Mouse (Mus musculus): Measurements from ENCODE around the gene Clrn1.
"Not testable (repeated sequence)": the region's sequence is repeated elsewhere in the genome, so short reads cannot be mapped to it uniquely, and the experiment has no call there.

Gene Clrn1

GRCm38 (mm10) chr3:58884801-58885573 lies at the start of gene Clrn1:
Gene Clrn1, minus strand, starts transcription at chr3:58885340.
- no peak for DNase-seq (ENCODE audit: low spot score in 2 of 2)

- no peak for DNase-seq (ENCODE audit: low spot score in 2 of 2)
Measured at GRCm38 (mm10) chr3:58924027-58924426, 38.9 kb upstream of the Clrn1 start.

GRCm38 (mm10) chr3:58923140-58923539 lies 38.0 kb upstream of the Clrn1 start:
- no peak for DNase-seq (ENCODE audit: low spot score in 2 of 2)

GRCm38 (mm10) chr3:58922636-58923035 lies 37.5 kb upstream of the Clrn1 start:
- DNase-seq (ENCODE audit: low spot score in 2 of 2), result no peak

- no peak for DNase-seq (ENCODE audit: low spot score in 2 of 2)
Measured at GRCm38 (mm10) chr3:58921316-58921715, 36.2 kb upstream of the Clrn1 start.

GRCm38 (mm10) chr3:58904656-58905055 lies 19.5 kb upstream of the Clrn1 start:
- DNase-seq (ENCODE audit: low spot score in 2 of 2), result no peak

- no peak for DNase-seq (ENCODE audit: low spot score in 2 of 2)
Measured at GRCm38 (mm10) chr3:58902051-58902758, 17.1 kb upstream of the Clrn1 start.

- no peak for DNase-seq (ENCODE audit: low spot score in 2 of 2)
Measured at GRCm38 (mm10) chr3:58895131-58895530, 10.0 kb upstream of the Clrn1 start.

GRCm38 (mm10) chr3:58894529-58894928 lies 9.4 kb upstream of the Clrn1 start:
- no peak for DNase-seq (ENCODE audit: low spot score in 2 of 2)

- no peak for DNase-seq (ENCODE audit: low spot score in 2 of 2)
Measured at GRCm38 (mm10) chr3:58889670-58890069, 4.5 kb upstream of the Clrn1 start.

GRCm38 (mm10) chr3:58888131-58888715 lies 3.1 kb upstream of the Clrn1 start:
- DNase-seq (ENCODE audit: low spot score in 2 of 2), result no peak

- DNase-seq (ENCODE audit: low spot score in 2 of 2), result no peak
Measured at GRCm38 (mm10) chr3:58887719-58888118, 2.6 kb upstream of the Clrn1 start.

- DNase-seq (ENCODE audit: low spot score in 2 of 2), result no peak
Measured at GRCm38 (mm10) chr3:58883511-58883907, 1.6 kb downstream of the Clrn1 start.

GRCm38 (mm10) chr3:58882878-58883510 lies 2.1 kb downstream of the Clrn1 start:
- DNase-seq (ENCODE audit: low spot score in 2 of 2), result no peak

GRCm38 (mm10) chr3:58881016-58881415 lies 4.1 kb downstream of the Clrn1 start:
- no peak for DNase-seq (ENCODE audit: low spot score in 2 of 2)

- no peak for DNase-seq (ENCODE audit: low spot score in 2 of 2)
Measured at GRCm38 (mm10) chr3:58880181-58880580, 5.0 kb downstream of the Clrn1 start.

- not testable (repeated sequence) for DNase-seq (ENCODE audit: low spot score in 2 of 2)
Measured at GRCm38 (mm10) chr3:58871882-58872281, 13.3 kb downstream of the Clrn1 start.

- DNase-seq (ENCODE audit: low spot score in 2 of 2), result no peak
Measured at GRCm38 (mm10) chr3:58865690-58866089, 19.4 kb downstream of the Clrn1 start.

GRCm38 (mm10) chr3:58862976-58863375 lies 22.2 kb downstream of the Clrn1 start:
- DNase-seq (ENCODE audit: low spot score in 2 of 2), result no peak

GRCm38 (mm10) chr3:58843415-58843814 lies 41.7 kb downstream of the Clrn1 start:
- no peak for DNase-seq (ENCODE audit: low spot score in 2 of 2)

GRCm38 (mm10) chr3:58833442-58834160 lies 51.5 kb downstream of the Clrn1 start:
- DNase-seq (ENCODE audit: low spot score in 2 of 2), result no peak

- DNase-seq (ENCODE audit: low spot score in 2 of 2), result no peak
Measured at GRCm38 (mm10) chr3:58832888-58833287, 52.3 kb downstream of the Clrn1 start.

Measured in thymus, postnatal 10 days (tissue).